In the genomic region with DNA sequence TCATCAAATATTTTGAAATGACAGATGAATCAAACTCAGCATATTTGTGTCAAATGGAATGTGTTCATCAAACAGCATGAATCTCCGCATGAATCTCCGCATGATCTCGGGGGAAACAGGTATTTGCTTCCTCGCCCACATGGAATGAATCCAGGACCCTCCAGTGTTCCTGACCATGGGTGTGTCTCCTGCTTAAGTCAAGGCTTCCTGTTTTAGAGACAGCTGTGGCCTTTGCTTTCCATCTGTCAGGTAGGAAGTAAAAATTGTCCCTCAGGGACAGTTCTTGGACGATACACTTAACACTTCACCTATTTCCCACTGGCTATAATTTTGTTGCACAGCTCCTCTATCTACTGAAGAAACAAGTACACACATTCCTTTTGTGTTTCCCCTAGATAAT, we compare ENCODE assay signal across 15 mouse cellular contexts. TPM values are rescaled to one million over a fixed set of nuclear protein-coding genes. Genes with fewer than 3 reads are reported as not detected.
DNase-seq lines count a peak whose midpoint lies in the region; ATAC-seq lines count a peak whose summit lies in the region.
"Had no signal": no experiment of that assay in that cellular context is flagged by ENCODE, and none has a peak within 500 bp of the region (broad histone marks: within the 10 kb centered on the region; RNA-seq: fewer than 3 reads in every experiment).

No protein-coding gene starts in this region.

- H3K9me3 ChIP-seq in kidney, embryonic 14.5 days (ENCODE audit: control insufficient read depth, low read length): no peaks in the 10 kb centered on the region
- H3K9me3 ChIP-seq: G1E; limb, embryonic 10.5 days; liver, embryonic 12.5 days had no signal

- intact Hi-C loops in heart, postnatal 14 days (cut with DNase I): no loop called here

- H3K9ac ChIP-seq in kidney, embryonic 14.5 days (ENCODE audit: low read depth, low read length): no peak overlapping the region
- H3K9ac ChIP-seq: liver, embryonic 12.5 days had no signal

- peak; percentile 29 for DNase-seq in gastrocnemius, postnatal 25 days
- no peak for DNase-seq in gastrocnemius, adult 8-10 months (ENCODE audit: low spot score in 2 of 2)
- DNase-seq in kidney, adult 9 months: peak; percentile 56
- peak; percentile 37 to 40 for DNase-seq in heart, postnatal 14 days
- no peak for DNase-seq in thymus, postnatal 14 days
- DNase-seq in layer of hippocampus, adult 11-12 months (ENCODE audit: low spot score): no peak
- DNase-seq: lung, postnatal 10 days had no signal

- H3K4me3 ChIP-seq in kidney, embryonic 14.5 days (ENCODE audit: low read length): no peak overlapping the region
- H3K4me3 ChIP-seq: layer of hippocampus, adult 2 months; limb, embryonic 10.5 days; liver, embryonic 12.5 days had no signal

- WGBS in kidney, embryonic 14.5 days: 75% methylated on average over 5 of the region's 5 CpGs

- H3K4me1 ChIP-seq in kidney, embryonic 14.5 days (ENCODE audit: control insufficient read depth, insufficient read depth, low read length): no peaks in the 10 kb centered on the region
- H3K4me1 ChIP-seq: limb, embryonic 10.5 days; liver, embryonic 12.5 days had no signal

- no peaks in the 10 kb centered on the region for H3K36me3 ChIP-seq in kidney, embryonic 14.5 days (ENCODE audit: control insufficient read depth, insufficient read depth, low read length)
- H3K36me3 ChIP-seq: G1E; limb, embryonic 10.5 days; liver, embryonic 12.5 days had no signal

- H3K27ac ChIP-seq in kidney, embryonic 14.5 days (ENCODE audit: low read depth, low read length): no peak overlapping the region
- H3K27ac ChIP-seq: layer of hippocampus, adult 2 months; limb, embryonic 10.5 days; liver, embryonic 12.5 days had no signal

- no peaks in the 10 kb centered on the region for H3K27me3 ChIP-seq in kidney, embryonic 14.5 days (ENCODE audit: control insufficient read depth, insufficient read depth, low read length)
- H3K27me3 ChIP-seq: liver, embryonic 12.5 days had no signal

- H3K4me2 ChIP-seq in kidney, embryonic 14.5 days (replicated peaks; ENCODE audit: low read depth, low read length): no peak overlapping the region
- H3K4me2 ChIP-seq: liver, embryonic 12.5 days had no signal

- ATAC-seq in kidney, embryonic 14.5 days (ENCODE audit: low FRiP score, low TSS enrichment): no peak
- ATAC-seq: liver, embryonic 12.5 days had no signal

RNA-seq across cellular contexts. Expression of a gene that starts 30.4 kb away (rescaled TPM):
- total RNA-seq in gastrocnemius, postnatal 25 days (2021): 100 to 1,000 TPM; 257 to 289 TPM
- total RNA-seq in gastrocnemius, adult 8-10 months (2022): 100 to 1,000 TPM; 206 to 265 (median 247) TPM
- polyA plus RNA-seq in kidney, embryonic 14.5 days (2014; fragmentation: Nextera tagmentation; extraction: Ambion mirVana): 6.8 and 7.7 TPM in 2 replicates
- total RNA-seq in heart, postnatal 14 days (2021): 1,000 to 10,000 TPM; 1,593 to 1,754 TPM
- polyA plus RNA-seq: G1E had no signal

RNA-seq across cellular contexts. Expression of a gene that starts 43.4 kb away (rescaled TPM):
- total RNA-seq in gastrocnemius, postnatal 25 days (2021): under 1 TPM in 1 of 2 experiments, not detected in 1; 0.20 TPM
- total RNA-seq in gastrocnemius, adult 8-10 months (2022): under 1 TPM in 1 of 4 experiments, not detected in 3; 0.20 TPM
- polyA plus RNA-seq in kidney, embryonic 14.5 days (2014; fragmentation: Nextera tagmentation; extraction: Ambion mirVana): not detected in 2 replicates
- total RNA-seq in heart, postnatal 14 days (2021): under 1 TPM; 0.26 to 0.59 TPM
- total RNA-seq: layer of hippocampus, adult 2 months; left cerebral cortex, adult 18-20 months had no signal
- polyA plus RNA-seq: G1E; heart, embryonic 14.5 days; limb, embryonic 10.5 days; liver, embryonic 12.5 days; neural tube, embryonic 14.5 days had no signal

Comparison
In these comparisons a context has a peak if more than half of its experiments do, and no peak if none do; other contexts are left out.
1. DNase-seq: peak in gastrocnemius, postnatal 25 days (single experiment), kidney, adult 9 months (single experiment) and heart, postnatal 14 days (2 of 2); none in gastrocnemius, adult 8-10 months (0 of 2), thymus, postnatal 14 days (single experiment) and layer of hippocampus, adult 11-12 months (single experiment).
2. RNA of a gene that starts 30.4 kb away (total RNA-seq): 1,593 to 1,754 TPM in heart, postnatal 14 days; 257 to 289 TPM in gastrocnemius, postnatal 25 days and 206 to 265 TPM in gastrocnemius, adult 8-10 months; every median in the first group is over 4 times any median in the second.